Mouse (Mus musculus): Measurements from ENCODE around the gene Mmp24. TPM values are rescaled to one million over a fixed set of nuclear protein-coding genes. Genes with fewer than 3 reads are reported as not detected.

The Mmp24 gene
- polyA plus RNA-seq (2012; rRNA removed), result 47.7 and 48.1 TPM in 2 replicates

GRCm38 (mm10) chr2:155774927-155775684, at the start of gene Mmp24:
Gene Mmp24 (plus strand): TSS chr2:155775342.

DNA sequence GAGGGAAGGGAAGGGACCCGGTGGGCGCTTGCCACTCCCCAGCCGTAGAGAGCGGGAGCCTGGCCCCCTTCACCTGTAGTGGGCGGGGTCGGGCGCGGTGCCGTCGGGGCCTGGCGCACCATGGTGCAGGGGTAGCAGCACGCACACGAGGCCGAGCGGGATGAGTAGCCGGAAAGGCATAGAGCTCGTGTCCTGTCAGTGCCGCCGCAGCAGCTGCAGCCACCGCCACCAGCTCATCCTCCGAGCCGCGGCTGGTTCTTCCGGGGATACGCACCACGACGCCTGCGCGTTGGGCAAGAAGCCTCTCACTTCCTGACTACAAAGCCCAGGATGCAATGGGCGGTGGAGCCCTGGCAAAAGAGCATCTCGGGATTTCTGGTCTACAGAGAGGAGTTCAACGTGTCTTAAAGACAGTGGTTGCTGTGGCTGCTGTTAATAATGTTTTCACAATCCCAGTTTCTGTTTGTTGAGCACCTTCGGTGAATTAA, 45.9 kb upstream of the Mmp24 start, which contains the start of gene Edem2:
Gene Edem2 (minus strand): TSS at position 318 of the 488 bp plus-strand sequence.

GRCm38 (mm10) chr2:155735766-155736165, 39.4 kb upstream of the Mmp24 start, which contains the start of gene Gm17581:
Gene Gm17581 (minus strand): TSS chr2:155735866.

DNA sequence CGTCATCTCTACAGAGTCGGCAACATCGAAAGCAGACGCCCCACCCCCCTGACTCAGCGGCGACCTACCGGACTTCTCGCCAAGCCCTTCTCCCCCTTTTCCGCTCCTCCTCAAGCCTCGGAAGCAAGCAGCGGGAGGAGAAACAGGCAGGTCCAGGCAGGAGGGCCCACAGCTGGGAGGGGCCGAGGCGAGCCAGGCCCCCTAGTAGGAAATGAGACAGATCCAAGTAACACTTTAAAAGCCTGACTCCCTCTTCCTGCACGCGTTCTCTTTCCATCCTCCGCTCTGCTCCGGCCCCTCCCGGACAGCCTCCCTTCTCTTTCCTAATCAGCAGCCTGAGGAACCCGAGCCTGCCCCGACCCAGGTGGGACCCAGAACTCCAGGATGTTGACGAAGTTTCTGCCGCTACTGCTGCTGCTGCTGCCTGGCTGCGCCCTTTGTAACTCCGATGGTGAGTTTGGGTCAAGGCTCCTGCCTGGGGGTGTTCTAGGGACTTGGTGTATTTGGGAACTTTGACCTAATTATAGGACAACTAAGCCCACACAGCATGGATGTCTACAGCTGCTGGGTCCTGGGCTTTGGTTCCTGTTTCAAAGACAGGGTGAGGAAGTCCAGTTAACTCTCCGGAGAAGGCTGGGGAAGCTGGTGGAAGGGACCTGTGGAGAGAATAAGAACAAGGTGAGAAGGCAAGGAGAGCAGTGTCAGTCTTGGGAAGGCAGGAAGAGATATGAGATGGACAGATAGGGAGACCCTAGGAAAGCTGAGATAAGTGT, 23.9 kb upstream of the Mmp24 start, which contains the start of gene Procr:
Gene Procr (plus strand): TSS at position 104 of the 773 bp plus-strand sequence.

GRCm38 (mm10) chr2:155819392-155819448, 44.1 kb downstream of the Mmp24 start, which contains the start of gene BC029722:
Gene BC029722 (minus strand): TSS chr2:155819426.

GRCm38 (mm10) chr2:155826630-155827424, 51.7 kb downstream of the Mmp24 start, which contains the start of gene Eif6:
Gene Eif6 (minus strand): TSS chr2:155826925.

DNA sequence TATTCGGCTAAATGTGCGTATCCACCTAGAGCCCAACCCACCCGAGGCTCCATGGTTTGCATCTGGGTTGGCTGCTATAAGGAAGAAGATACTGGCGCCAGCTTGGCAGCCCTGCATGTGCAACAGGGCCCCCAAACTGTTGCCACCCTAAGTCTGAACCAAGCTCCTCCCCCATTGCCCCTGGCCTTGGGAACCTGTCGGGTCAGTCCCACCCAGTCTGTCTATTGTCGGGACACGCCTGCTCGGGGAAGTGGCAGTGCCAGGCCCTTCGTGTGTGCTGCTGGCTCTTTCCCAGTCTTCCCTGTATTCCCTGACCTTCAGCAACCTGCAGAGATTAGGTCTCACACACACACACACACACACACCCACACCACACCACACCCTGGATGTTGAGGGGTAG, 59.6 kb downstream of the Mmp24 start, which contains the start of gene Fam83c:
Gene Fam83c (minus strand): TSS at position 123 of the 400 bp plus-strand sequence.

Other genes starting within 250 kb of the Mmp24 start
- 11.1 and 11.4 TPM in 2 replicates for gene Gss, start 182.5 kb upstream of the Mmp24 start, polyA plus RNA-seq (2012; rRNA removed)
- gene Myh7b, start 164.1 kb upstream of the Mmp24 start, polyA plus RNA-seq (2012; rRNA removed), result 0.57 and 3.9 TPM in 2 replicates
- 175 and 185 TPM in 2 replicates for gene Trpc4ap, start 83.0 kb upstream of the Mmp24 start, polyA plus RNA-seq (2012; rRNA removed)
- gene Edem2, start 45.9 kb upstream of the Mmp24 start, polyA plus RNA-seq (2012; rRNA removed), result 63.7 and 66.7 TPM in 2 replicates
- not detected in 2 replicates for gene Gm17581, start 39.5 kb upstream of the Mmp24 start, polyA plus RNA-seq (2012; rRNA removed)
- gene Procr, start 24.2 kb upstream of the Mmp24 start, polyA plus RNA-seq (2012; rRNA removed), result 4.5 and 5.4 TPM in 2 replicates
- gene BC029722, start 44.1 kb downstream of the Mmp24 start, polyA plus RNA-seq (2012; rRNA removed), result 22.7 and 22.9 TPM in 2 replicates
- gene Eif6, start 51.6 kb downstream of the Mmp24 start, polyA plus RNA-seq (2012; rRNA removed), result 83.7 and 90.0 TPM in 2 replicates
- 0.08 TPM in 1 of 2 replicates, not detected in the other for gene Fam83c, start 59.5 kb downstream of the Mmp24 start, polyA plus RNA-seq (2012; rRNA removed)
- 48.4 and 50.8 TPM in 2 replicates for gene Uqcc1, start 155.0 kb downstream of the Mmp24 start, polyA plus RNA-seq (2012; rRNA removed)
- not detected in 2 replicates for gene Gm15557, start 165.4 kb downstream of the Mmp24 start, polyA plus RNA-seq (2012; rRNA removed)
- 1.2 and 2.2 TPM in 2 replicates for gene Gdf5, start 170.0 kb downstream of the Mmp24 start, polyA plus RNA-seq (2012; rRNA removed)
- gene Cep250, start 181.1 kb downstream of the Mmp24 start, polyA plus RNA-seq (2012; rRNA removed), result 23.8 and 26.5 TPM in 2 replicates
- 3.9 and 4.1 TPM in 2 replicates for gene 6430550D23Rik, start 232.6 kb downstream of the Mmp24 start, polyA plus RNA-seq (2012; rRNA removed)
- gene Ergic3, start 232.7 kb downstream of the Mmp24 start, polyA plus RNA-seq (2012; rRNA removed), result 364 and 378 TPM in 2 replicates

Measured in central nervous system, embryonic 14 days (tissue).